In genomic region chr1:71767076-71767475, GRCm38 (mm10) we compare ENCODE assay signal across 16 mouse cellular contexts.
DNase-seq lines count a peak whose midpoint lies in the region; ATAC-seq lines count a peak whose summit lies in the region.
"Had no signal": no experiment of that assay in that cellular context is flagged by ENCODE, and none has a peak within 500 bp of the region (broad histone marks: within the 10 kb centered on the region; RNA-seq: fewer than 3 reads in every experiment).

No protein-coding gene starts in this region.

- 47% methylated on average over 5 of the region's 5 CpGs for WGBS in heart, embryonic 16.5 days
- WGBS in heart, embryonic 12.5 days = 40% methylated on average over 5 of the region's 5 CpGs
- 43% methylated on average over 5 of the region's 5 CpGs for WGBS in stomach, embryonic 16.5 days

- H3K27ac ChIP-seq in heart, embryonic 16.5 days (ENCODE audit: low read length) = no peak overlapping the region
- no peak overlapping the region for H3K27ac ChIP-seq in heart, embryonic 12.5 days (ENCODE audit: poor library complexity, severe bottlenecking)
- H3K27ac ChIP-seq in stomach, embryonic 16.5 days (ENCODE audit: low read length) = peak overlapping the region; percentile 58
- H3K27ac ChIP-seq: forebrain, embryonic 15.5 days; hindbrain, embryonic 10.5 days had no signal

- H3K4me2 ChIP-seq in heart, embryonic 16.5 days (ENCODE audit: low read depth, low read length) = no peak overlapping the region
- no peak overlapping the region for H3K4me2 ChIP-seq in heart, embryonic 12.5 days
- H3K4me2 ChIP-seq in stomach, embryonic 16.5 days (ENCODE audit: low read depth, low read length) = no peak overlapping the region
- H3K4me2 ChIP-seq: forebrain, embryonic 15.5 days; midbrain, embryonic 11.5 days had no signal

- DNase-seq in urinary bladder, postnatal 14 days (ENCODE audit: low spot score) = peak; percentile 7
- no peak for DNase-seq in urinary bladder, postnatal 10 days (ENCODE audit: low spot score)
- DNase-seq in kidney, postnatal 14 days = peak; percentile 34
- DNase-seq in frontal cortex, postnatal 10 days (ENCODE audit: low spot score in 2 of 2) = no peak
- DNase-seq: cerebellum, adult 2 months; gastrocnemius, postnatal 25 days; right cerebral cortex, postnatal 14 days; thymus, adult 2 months had no signal

- no peaks in the 10 kb centered on the region for H3K27me3 ChIP-seq in heart, embryonic 16.5 days (ENCODE audit: control insufficient read depth, insufficient read depth, low read length)
- no peaks in the 10 kb centered on the region for H3K27me3 ChIP-seq in heart, embryonic 12.5 days (replicated peaks)
- no peaks in the 10 kb centered on the region for H3K27me3 ChIP-seq in stomach, embryonic 16.5 days (ENCODE audit: control insufficient read depth, insufficient read depth, low read length)
- H3K27me3 ChIP-seq: forebrain, embryonic 15.5 days had no signal

- H3K36me3 ChIP-seq in heart, embryonic 16.5 days (ENCODE audit: control insufficient read depth, insufficient read depth) = no peaks in the 10 kb centered on the region
- no peaks in the 10 kb centered on the region for H3K36me3 ChIP-seq in heart, embryonic 12.5 days
- H3K36me3 ChIP-seq in stomach, embryonic 16.5 days (ENCODE audit: control insufficient read depth, insufficient read depth, low read length) = no peaks in the 10 kb centered on the region
- H3K36me3 ChIP-seq: forebrain, embryonic 15.5 days; hindbrain, embryonic 10.5 days had no signal

- no peak overlapping the region for H3K9ac ChIP-seq in heart, embryonic 16.5 days (ENCODE audit: low read length)
- no peak overlapping the region for H3K9ac ChIP-seq in heart, embryonic 12.5 days
- H3K9ac ChIP-seq in stomach, embryonic 16.5 days (ENCODE audit: low read length) = no peak overlapping the region
- H3K9ac ChIP-seq: forebrain, embryonic 15.5 days had no signal

- H3K4me3 ChIP-seq in heart, embryonic 16.5 days (ENCODE audit: low read length) = no peak overlapping the region
- no peak overlapping the region for H3K4me3 ChIP-seq in heart, embryonic 12.5 days
- H3K4me3 ChIP-seq in stomach, embryonic 16.5 days (replicated peaks; ENCODE audit: low read length) = no peak overlapping the region
- H3K4me3 ChIP-seq: forebrain, embryonic 15.5 days; hindbrain, embryonic 10.5 days had no signal

- peak; percentile 69; the same call in 1 of the 2 replicates for ATAC-seq in heart, embryonic 16.5 days (replicated peaks; ENCODE audit: extremely low read depth, insufficient read depth, low FRiP score)
- no peak for ATAC-seq in heart, embryonic 12.5 days (ENCODE audit: insufficient number of reproducible peaks, low FRiP score)
- ATAC-seq in stomach, embryonic 16.5 days (ENCODE audit: insufficient read depth, low FRiP score) = 0 out of 2 replicates have a peak, but pooled peaks have one; percentile 59
- ATAC-seq in megakaryocyte, adult 5-6 weeks (ENCODE audit: poor library complexity, severe bottlenecking) = no peak
- ATAC-seq: activated CD4-positive, CD25-positive, alpha-beta regulatory T cell, adult 4 months; forebrain, embryonic 15.5 days had no signal

- no peaks in the 10 kb centered on the region for H3K4me1 ChIP-seq in heart, embryonic 16.5 days (ENCODE audit: control insufficient read depth, insufficient read depth, low read length)
- H3K4me1 ChIP-seq in heart, embryonic 12.5 days (replicated peaks) = 0 out of 2 replicates have a peak, but pooled peaks cover 2% of the 10 kb centered on the region
- 0 out of 2 replicates have a peak, but pooled peaks cover 3% of the 10 kb centered on the region for H3K4me1 ChIP-seq in stomach, embryonic 16.5 days (ENCODE audit: control insufficient read depth, insufficient read depth, low read length)
- H3K4me1 ChIP-seq: forebrain, embryonic 15.5 days; hindbrain, embryonic 10.5 days had no signal

- no peaks in the 10 kb centered on the region for H3K9me3 ChIP-seq in heart, embryonic 16.5 days (replicated peaks; ENCODE audit: control insufficient read depth, low read length)
- 0 out of 2 replicates have a peak, but pooled peaks cover 1% of the 10 kb centered on the region for H3K9me3 ChIP-seq in heart, embryonic 12.5 days (replicated peaks)
- no peaks in the 10 kb centered on the region for H3K9me3 ChIP-seq in stomach, embryonic 16.5 days (replicated peaks; ENCODE audit: control insufficient read depth, low read length)
- H3K9me3 ChIP-seq: forebrain, embryonic 15.5 days; hindbrain, embryonic 10.5 days had no signal

Comparison
In these comparisons a context has a peak if more than half of its experiments do, and no peak if none do; other contexts are left out.
1. ATAC-seq: peak in heart, embryonic 16.5 days (single experiment) and stomach, embryonic 16.5 days (single experiment); none in heart, embryonic 12.5 days (single experiment) and megakaryocyte, adult 5-6 weeks (single experiment).
2. DNase-seq: peak in urinary bladder, postnatal 14 days (single experiment) and kidney, postnatal 14 days (single experiment); none in urinary bladder, postnatal 10 days (single experiment) and frontal cortex, postnatal 10 days (0 of 2).